Mouse (Mus musculus) hematopoietic stem cell, adult 5-6 weeks (primary cell): ENCODE results near the gene Lcorl. TPM values are rescaled to one million over a fixed set of nuclear protein-coding genes. Genes with fewer than 3 reads are reported as not detected.
A peak's percentile ranks its signal among the peaks of the same experiment; 100 is the strongest.

Source experiments
- ATAC-seq, 2 experiments: fragments of 125-278 bp in 1 of 2; replicated peaks in 1 of 2; 2 replicates each; pipeline ENCODE4 v1.8.0; 2016 to 2017; ENCODE audit warnings: inconsistent platforms in 2 of 2, mild to moderate bottlenecking in 2 of 2, moderate number of reproducible peaks in 2 of 2, low read depth in 1 of 2, moderate TSS enrichment in 1 of 2; ENCODE audit not compliant: low FRiP score in 2 of 2, poor library complexity in 2 of 2, severe bottlenecking in 2 of 2, insufficient read depth in 1 of 2, low TSS enrichment in 1 of 2
- total RNA-seq: library from RNA; stranded (forward); fragments of 172-1452, 232-1000 nt; gene quantifications from 2 replicates; pipeline ENCODE4 v1.2.3, GENCODE M21; 2017

The Lcorl gene
- 30.5 and 35.0 TPM in 2 replicates for total RNA-seq

GRCm38 (mm10) chr5:45857254-45858011, at the start of gene Lcorl:
Gene Lcorl (minus strand): TSS chr5:45857615.
- peak; percentile 95 for ATAC-seq

- no peak for ATAC-seq
These were observed 47.3 kb upstream of the Lcorl start for GRCm38 (mm10) chr5:45904683-45905082.

- no peak for ATAC-seq
These were observed 45.8 kb upstream of the Lcorl start for GRCm38 (mm10) chr5:45903246-45903645.

- no peak for ATAC-seq
These were observed 37.9 kb upstream of the Lcorl start for GRCm38 (mm10) chr5:45895362-45895761.

DNA sequence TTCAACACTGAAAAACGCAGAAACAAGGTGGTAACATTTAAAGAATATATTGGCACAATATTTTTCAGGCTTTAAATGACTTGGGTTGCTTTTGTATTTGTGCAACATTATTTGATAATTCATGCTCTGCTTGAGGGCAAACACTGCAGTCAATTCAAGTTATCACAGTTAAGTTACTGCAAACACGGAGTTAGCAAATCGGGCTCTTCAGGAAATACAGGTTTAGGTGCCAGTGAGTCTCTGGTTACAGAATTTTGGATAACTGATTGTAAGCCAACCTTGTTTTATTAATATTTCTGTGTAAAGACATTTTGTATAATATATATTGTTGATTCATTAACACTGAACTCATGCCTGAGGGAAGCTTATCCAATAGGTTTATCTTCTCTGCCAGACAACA, 36.3 kb upstream of the Lcorl start:
- ATAC-seq, result no peak

- ATAC-seq, result peak; percentile 39 to 59
These were observed 18.9 kb upstream of the Lcorl start for GRCm38 (mm10) chr5:45876328-45876727.

- no peak for ATAC-seq
These were observed 18.1 kb upstream of the Lcorl start for GRCm38 (mm10) chr5:45875472-45875871.

DNA sequence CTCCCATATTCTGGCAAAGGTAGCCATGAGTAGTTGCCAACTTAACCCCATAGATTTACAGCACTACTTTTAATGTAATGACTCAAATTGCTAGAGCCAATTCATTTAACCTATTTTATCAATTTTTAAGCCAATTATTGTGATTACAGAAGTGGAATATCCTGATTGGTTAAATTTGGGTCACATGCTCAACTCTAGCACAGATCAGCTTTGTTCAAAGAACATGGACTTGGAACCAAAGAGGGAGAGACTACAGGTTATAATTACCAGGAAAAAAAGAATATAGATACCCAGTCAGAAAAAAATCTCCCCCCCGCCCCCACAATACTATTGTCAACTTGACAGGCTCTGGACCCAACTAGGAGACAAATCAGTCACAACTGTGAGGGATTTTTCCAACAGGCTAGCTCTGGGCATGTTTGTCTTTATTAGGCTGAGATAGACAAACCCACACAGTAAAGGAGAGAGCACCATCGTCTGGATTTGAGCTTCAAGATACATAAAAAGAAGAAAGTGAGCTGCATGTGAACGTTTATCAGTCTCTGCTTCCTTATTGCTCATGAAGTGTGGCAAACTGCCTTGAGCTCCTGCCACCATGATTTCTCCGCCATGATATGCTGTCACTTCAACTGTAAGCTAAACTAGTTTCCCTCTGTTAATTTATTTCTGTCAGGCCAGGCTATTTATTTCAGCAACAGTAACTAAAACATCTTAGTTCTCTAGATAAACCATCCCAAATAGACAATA, 17.0 kb upstream of the Lcorl start:
- ATAC-seq, result no peak

DNA sequence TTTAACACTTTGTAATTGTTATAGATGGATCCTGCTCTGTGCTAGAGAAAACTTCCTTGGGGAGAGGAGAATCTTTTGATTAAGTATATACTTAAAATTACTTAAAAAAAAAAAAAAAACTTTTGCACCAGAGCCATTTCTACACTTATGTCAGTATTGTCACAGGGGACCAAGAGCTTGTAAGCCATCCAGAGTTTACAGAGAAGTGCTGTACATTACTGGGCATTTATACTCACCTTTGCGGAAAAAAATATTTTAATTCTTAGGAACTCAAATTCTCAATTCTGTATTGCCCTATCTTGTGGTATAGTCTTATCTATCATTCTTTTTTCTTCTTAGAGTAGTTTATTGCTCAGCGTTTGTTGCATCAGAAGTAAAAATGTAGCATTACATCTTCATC, 953 bp upstream of the Lcorl start:
- ATAC-seq, result no peak

GRCm38 (mm10) chr5:45856876-45857253, 550 bp downstream of the Lcorl start:
- ATAC-seq, result no peak

- ATAC-seq, result peak; percentile 42 to 49
These were observed 1.1 kb downstream of the Lcorl start for GRCm38 (mm10) chr5:45856303-45856821.

DNA sequence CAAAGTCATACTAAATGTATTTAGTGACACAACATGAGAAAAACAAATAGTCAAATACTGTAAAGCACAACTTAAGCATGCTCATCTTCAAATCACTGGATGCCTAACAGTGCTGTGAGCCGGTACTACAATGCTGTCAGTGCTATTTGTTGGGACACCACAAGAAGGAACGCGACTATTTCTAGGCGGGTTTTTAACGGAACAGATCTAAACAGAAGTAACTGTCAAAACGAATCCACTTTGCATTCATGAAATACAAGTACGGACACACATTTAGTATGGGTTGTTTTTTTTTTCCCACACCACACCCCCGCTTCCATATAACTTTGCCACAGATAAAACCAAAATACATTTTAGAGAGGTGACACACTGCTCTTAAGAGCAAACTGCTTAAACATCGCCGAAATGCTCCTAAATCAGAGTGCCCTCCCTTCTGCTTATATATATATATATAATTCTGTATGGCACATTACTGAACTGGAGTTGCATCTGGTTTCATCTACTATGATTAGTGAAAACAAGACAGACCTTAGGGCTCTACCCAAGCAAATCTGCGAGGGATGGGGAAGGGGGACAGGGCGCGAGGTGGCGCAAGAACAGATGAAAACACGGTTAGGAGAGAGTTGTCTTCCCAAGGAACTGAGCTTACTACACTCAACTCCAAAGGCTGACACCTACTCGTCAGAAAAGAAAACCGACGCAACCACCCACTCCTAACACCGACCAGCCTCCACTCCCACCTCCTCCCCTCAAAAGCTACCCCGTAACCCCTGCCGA, 1.7 kb downstream of the Lcorl start:
- ATAC-seq, result peak; percentile 13 to 20

- no peak; a peak in 1 of 4 replicates for ATAC-seq
These were observed 12.7 kb downstream of the Lcorl start for GRCm38 (mm10) chr5:45844723-45845122.

DNA sequence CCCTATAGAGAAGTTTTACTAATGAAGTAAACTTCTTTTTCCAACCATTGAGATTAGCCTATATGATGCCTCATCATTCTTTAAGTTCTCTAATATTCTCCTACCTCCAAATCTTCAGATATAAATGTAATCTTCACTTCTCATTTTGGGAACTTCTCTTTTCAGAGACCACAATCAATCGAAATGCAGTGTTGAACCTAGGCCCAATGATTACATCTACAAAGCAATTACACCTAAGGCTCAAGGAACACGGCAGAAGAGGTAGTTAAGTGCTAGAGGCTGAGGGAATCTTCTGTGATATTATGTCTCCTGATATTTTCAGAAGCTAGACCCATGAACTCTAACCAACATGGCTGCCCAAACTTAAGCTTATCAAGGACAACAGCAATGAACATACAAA, 22.3 kb downstream of the Lcorl start:
- no peak for ATAC-seq

DNA sequence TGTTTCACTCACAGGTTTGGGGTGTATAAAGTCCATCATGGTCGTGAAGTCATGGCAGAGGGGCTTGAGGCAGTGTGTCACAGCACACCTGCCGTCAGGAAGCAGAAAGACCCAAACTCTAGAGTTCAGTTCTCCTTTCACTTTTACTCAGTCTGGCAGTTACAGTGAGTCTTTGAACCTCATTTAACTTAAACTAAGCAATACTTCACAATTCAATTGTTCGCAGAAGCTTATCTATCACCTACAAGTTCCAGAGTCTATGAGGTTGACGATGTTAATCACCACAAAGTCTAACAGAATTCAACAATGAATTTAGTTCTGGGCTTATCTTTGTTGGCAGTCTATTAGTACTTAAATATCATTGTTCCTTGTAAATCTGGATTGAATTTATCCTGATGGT, 45.9 kb downstream of the Lcorl start:
- no peak for ATAC-seq

DNA sequence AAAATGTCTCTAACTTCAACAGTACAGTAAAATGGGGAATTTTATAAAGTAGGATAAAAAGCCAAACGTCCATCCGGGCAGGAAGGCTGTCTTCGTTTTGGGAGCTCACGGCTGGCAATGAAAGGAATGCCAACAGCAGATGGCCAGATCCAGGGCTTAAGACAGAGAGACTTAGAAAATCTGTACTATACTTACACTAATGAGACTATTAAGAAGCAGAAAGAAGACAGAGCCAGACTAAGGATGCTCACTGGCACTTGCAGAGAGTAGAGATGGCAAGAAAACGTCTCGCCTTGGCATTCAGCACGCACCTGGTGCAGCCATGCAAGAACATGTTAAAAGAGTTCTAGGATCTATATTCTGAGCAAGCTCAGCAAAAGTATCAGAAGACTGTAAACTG, 65.6 kb downstream of the Lcorl start:
- no peak for ATAC-seq

GRCm38 (mm10) chr5:45790221-45790620, 67.2 kb downstream of the Lcorl start:
- ATAC-seq, result no peak
